Mouse (Mus musculus) adrenal gland (tissue): Measurements from ENCODE around the gene Bag6.

ENCODE experiments used
- intact Hi-C: fragments of 180-260 bp; cut with DNase I; formaldehyde crosslinking; loops from one replicate; pipeline ENCODE4 v1.15.1; 2025
- long read RNA-seq, 2 experiments: library from polyadenylated mRNA; unstranded; transcript quantifications; one replicate each; pipeline ENCODE4 v2.0.0; 2020; ENCODE audit warnings: borderline replicate concordance in 1 of 2; ENCODE audit not compliant: insufficient replicate concordance in 1 of 2

Gene Bag6
- long read RNA-seq, experiment 1, partial matches to known transcripts, result 9 of 11 reads
- long read RNA-seq, experiment 1, other reads (novel, unspliced or antisense), result 1 of 11 reads
- long read RNA-seq, experiment 2, partial matches to known transcripts, result 13 of 16 reads
- long read RNA-seq, experiment 2, other reads (novel, unspliced or antisense), result 3 of 16 reads

GRCm38 (mm10) chr17:35134801-35135590 is at the start of gene Bag6:
Gene Bag6 (plus strand): TSS chr17:35135178.
- intact Hi-C loops, result no loop called here

- intact Hi-C loops, result no loop called here
Measured at GRCm38 (mm10) chr17:35085208-35085865, 49.6 kb upstream of the Bag6 start, which contains the start of gene Ly6g6f. Gene Ly6g6f (minus strand): TSS chr17:35085610.

- intact Hi-C loops, result no loop called here
Measured at GRCm38 (mm10) chr17:35088151-35088550, 46.8 kb upstream of the Bag6 start.

GRCm38 (mm10) chr17:35088825-35089644 is 45.9 kb upstream of the Bag6 start, which contains the start of gene Abhd16a:
Gene Abhd16a (plus strand): TSS chr17:35089263.
- intact Hi-C loops, result no loop called here

GRCm38 (mm10) chr17:35090166-35090932 is 44.6 kb upstream of the Bag6 start:
- intact Hi-C loops, result no loop called here

GRCm38 (mm10) chr17:35092403-35093198 is 42.4 kb upstream of the Bag6 start:
- intact Hi-C loops, result no loop called here

- intact Hi-C loops, result no loop called here
Measured at GRCm38 (mm10) chr17:35094475-35095365, 40.3 kb upstream of the Bag6 start.

- intact Hi-C loops, result no loop called here
Measured at GRCm38 (mm10) chr17:35096597-35096996, 38.4 kb upstream of the Bag6 start.

DNA sequence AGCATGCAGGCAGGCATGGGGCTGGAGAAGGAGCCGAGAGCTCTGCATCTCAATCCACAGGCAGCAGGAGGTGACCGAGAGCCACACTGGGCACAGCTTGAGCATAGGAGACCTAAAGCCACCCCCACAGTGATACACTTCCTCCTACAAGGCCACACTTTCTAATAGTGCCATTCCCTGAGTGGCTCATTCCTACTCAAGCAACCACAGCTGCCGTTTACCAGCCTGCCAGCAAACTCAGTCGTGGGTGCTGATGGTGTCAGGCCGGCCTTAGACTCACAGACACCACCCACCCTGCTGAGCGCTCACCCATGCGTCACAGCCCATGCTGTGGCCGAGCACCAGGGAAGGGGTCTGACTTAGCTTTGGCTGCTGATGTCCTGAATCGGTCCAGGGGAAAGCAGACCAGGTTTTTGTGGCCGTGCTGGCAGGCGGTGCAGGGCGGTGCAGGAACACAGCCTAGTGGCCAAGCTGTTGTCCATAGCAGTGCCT is 37.8 kb upstream of the Bag6 start:
- intact Hi-C loops, result no loop called here

DNA sequence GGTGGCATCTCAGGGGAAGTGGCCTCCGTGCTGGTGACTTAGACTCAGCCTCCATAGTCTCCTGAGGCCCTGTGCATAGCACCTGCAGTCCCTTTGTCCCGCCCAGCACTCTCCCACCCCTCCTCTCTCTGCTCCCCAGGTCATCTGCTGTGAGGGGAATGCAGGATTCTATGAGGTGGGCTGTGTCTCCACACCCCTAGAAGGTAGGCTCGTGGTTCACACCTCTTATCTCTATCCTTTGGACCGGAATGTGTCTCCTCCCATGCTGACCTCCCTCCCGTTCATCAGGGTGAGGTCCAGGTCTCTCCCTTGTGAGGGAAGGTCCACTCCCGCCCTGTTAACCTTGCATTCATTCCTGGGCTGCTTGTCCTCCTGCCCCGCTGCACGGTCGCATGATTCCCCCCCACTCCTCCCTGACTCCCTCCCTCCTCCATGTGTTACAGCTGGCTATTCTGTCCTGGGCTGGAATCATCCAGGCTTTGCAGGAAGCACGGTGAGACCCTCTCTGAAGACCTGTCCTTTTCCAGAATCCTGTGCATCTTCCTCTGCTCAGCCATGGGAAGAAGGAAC is 34.7 kb upstream of the Bag6 start:
- intact Hi-C loops, result no loop called here

DNA sequence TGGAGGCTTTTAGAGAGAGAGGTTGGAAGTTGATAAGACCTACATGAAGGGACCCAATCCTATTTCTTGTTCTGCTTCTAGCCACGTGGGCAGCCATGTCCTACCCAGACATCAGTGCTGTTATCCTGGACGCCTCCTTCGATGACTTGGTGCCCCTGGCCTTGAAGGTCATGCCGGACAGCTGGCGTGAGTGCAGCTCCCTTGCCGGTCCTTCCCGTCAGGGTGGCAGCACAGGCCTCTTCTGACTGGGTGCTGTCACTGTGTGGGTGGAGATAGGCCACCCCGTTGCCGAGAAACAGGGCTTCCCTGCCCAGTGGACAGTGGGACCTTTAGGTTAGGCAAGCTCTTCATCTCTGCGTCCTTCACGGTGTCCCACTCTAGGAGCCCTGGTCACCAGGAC is 33.8 kb upstream of the Bag6 start:
- intact Hi-C loops, result no loop called here

- intact Hi-C loops, result no loop called here
Measured at GRCm38 (mm10) chr17:35102299-35102698, 32.7 kb upstream of the Bag6 start.

- intact Hi-C loops, result no loop called here
Measured at GRCm38 (mm10) chr17:35103221-35103690, 31.7 kb upstream of the Bag6 start.

GRCm38 (mm10) chr17:35104079-35104478 is 30.9 kb upstream of the Bag6 start:
- intact Hi-C loops, result no loop called here

DNA sequence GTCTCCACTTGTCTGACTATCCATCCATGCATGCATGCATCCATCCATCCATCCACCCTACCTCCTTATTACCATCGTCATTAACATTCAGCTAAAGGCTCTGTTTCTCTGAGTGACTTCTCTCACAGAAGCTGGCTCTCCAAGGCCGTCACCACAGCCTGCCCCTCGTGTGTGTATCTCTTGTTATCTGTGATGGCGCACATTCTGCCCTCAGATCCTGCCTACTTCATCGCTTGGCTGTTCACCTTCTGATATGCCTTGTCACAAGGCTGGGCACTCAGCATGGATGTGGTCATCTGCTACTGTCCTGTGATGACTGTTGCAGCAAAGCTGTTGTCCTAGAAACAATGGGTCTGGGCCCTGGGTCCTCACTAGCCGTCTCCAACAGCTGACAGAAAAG is 30.2 kb upstream of the Bag6 start:
- intact Hi-C loops, result loop anchor here (5.0 kb wide), 1 partner anchor 82 kb away; no protein-coding TSS in a partner anchor

DNA sequence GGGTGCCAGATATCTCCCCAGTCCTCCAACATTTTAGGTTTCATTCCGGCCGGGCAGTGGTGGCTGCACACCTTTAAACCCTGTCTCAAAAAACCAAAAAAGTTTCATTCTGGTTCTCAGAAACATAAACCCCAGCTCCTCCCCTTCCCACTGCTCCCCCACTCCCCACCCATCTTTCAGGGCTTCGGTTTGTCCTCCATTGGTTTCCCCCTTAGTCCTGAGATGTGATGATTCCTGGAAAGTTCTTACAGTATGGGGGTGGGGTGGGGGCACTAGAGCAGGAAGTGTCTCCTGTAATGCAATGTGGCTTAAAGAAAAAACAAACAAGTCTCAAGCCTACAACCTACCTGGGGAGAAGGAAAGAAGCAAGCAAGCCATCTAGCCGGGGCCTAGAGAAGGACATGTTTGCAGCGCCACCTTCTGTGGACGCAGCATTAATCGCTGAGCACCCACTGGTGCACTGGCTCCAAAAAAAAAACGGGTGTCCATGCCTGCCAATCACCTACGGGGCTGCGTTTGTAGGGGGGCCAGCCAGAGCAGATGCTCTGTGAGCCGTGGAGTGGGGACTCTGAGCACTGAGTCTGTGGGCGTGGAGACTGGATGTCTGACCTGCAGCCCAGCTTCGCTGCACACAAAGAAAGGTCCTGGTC is 29.1 kb upstream of the Bag6 start:
- intact Hi-C loops, result loop anchor here (5.0 kb wide), 1 partner anchor 84 kb away; no protein-coding TSS in a partner anchor

DNA sequence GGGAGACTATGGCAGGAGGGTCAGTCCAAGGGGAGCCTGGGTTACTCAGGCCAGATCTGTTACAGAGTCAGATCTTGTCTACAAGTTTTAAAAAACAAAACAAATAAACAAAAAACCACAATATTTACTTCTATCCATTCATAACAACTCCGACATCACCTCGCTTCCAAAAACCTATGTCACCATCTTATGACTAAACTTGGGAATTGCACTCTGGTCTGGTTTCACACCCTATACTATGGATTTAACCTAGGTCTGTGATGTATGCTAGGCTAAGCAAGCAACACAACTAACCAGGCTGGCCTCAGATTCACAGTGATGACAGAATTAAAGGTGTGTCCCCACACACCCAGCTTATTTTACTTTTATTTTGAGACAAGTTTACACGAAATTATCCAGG is 28.5 kb upstream of the Bag6 start:
- intact Hi-C loops, result loop anchor here (5.0 kb wide), 1 partner anchor 84 kb away; no protein-coding TSS in a partner anchor
